Mouse (Mus musculus): ENCODE results near the gene Tma7. TPM values are rescaled to one million over a fixed set of nuclear protein-coding genes. Genes with fewer than 3 reads are reported as not detected.
A peak's percentile ranks its signal among the peaks of the same experiment; 100 is the strongest.

Tma7 gene
- 100 to 1,000 TPM; 311 to 321 TPM for total RNA-seq (2021)

- peak; percentile 68 for DNase-seq (ENCODE audit: extremely low spot score in 1 of 2, low spot score in 1 of 2)
These were observed at the start of gene Tma7, which contains the start of gene Ccdc51 for GRCm38 (mm10) chr9:109082124-109082800. Gene Tma7 (minus strand): TSS chr9:109082587. Gene Ccdc51 (plus strand): TSS chr9:109082493.

GRCm38 (mm10) chr9:109130076-109130475 is 47.7 kb upstream of the Tma7 start:
- no peak for DNase-seq (ENCODE audit: extremely low spot score in 1 of 2, low spot score in 1 of 2)

GRCm38 (mm10) chr9:109128211-109128610 is 45.8 kb upstream of the Tma7 start:
- DNase-seq (ENCODE audit: extremely low spot score in 1 of 2, low spot score in 1 of 2): peak in 1 of 2 experiments; percentile 64

GRCm38 (mm10) chr9:109127076-109127475 is 44.7 kb upstream of the Tma7 start:
- no peak for DNase-seq (ENCODE audit: extremely low spot score in 1 of 2, low spot score in 1 of 2)

GRCm38 (mm10) chr9:109125481-109125880 is 43.1 kb upstream of the Tma7 start:
- DNase-seq (ENCODE audit: extremely low spot score in 1 of 2, low spot score in 1 of 2): no peak

GRCm38 (mm10) chr9:109125043-109125442 is 42.7 kb upstream of the Tma7 start:
- no peak for DNase-seq (ENCODE audit: extremely low spot score in 1 of 2, low spot score in 1 of 2)

GRCm38 (mm10) chr9:109124164-109124563 is 41.8 kb upstream of the Tma7 start:
- no peak for DNase-seq (ENCODE audit: extremely low spot score in 1 of 2, low spot score in 1 of 2)

GRCm38 (mm10) chr9:109123266-109123665 is 40.9 kb upstream of the Tma7 start:
- DNase-seq (ENCODE audit: extremely low spot score in 1 of 2, low spot score in 1 of 2): no peak

- DNase-seq (ENCODE audit: extremely low spot score in 1 of 2, low spot score in 1 of 2): no peak
These were observed 40.2 kb upstream of the Tma7 start for GRCm38 (mm10) chr9:109122553-109123085.

- DNase-seq (ENCODE audit: extremely low spot score in 1 of 2, low spot score in 1 of 2): no peak
These were observed 38.6 kb upstream of the Tma7 start for GRCm38 (mm10) chr9:109120956-109121355.

GRCm38 (mm10) chr9:109119571-109119970 is 37.2 kb upstream of the Tma7 start:
- no peak for DNase-seq (ENCODE audit: extremely low spot score in 1 of 2, low spot score in 1 of 2)

GRCm38 (mm10) chr9:109118106-109118505 is 35.7 kb upstream of the Tma7 start:
- no peak for DNase-seq (ENCODE audit: extremely low spot score in 1 of 2, low spot score in 1 of 2)

- no peak for DNase-seq (ENCODE audit: extremely low spot score in 1 of 2, low spot score in 1 of 2)
These were observed 33.8 kb upstream of the Tma7 start for GRCm38 (mm10) chr9:109116205-109116604.

- DNase-seq (ENCODE audit: extremely low spot score in 1 of 2, low spot score in 1 of 2): no peak
These were observed 32.5 kb upstream of the Tma7 start for GRCm38 (mm10) chr9:109114871-109115270.

- no peak for DNase-seq (ENCODE audit: extremely low spot score in 1 of 2, low spot score in 1 of 2)
These were observed 31.9 kb upstream of the Tma7 start for GRCm38 (mm10) chr9:109114276-109114675.

- DNase-seq (ENCODE audit: extremely low spot score in 1 of 2, low spot score in 1 of 2): no peak
These were observed 30.9 kb upstream of the Tma7 start for GRCm38 (mm10) chr9:109113331-109113730.

GRCm38 (mm10) chr9:109111591-109111990 is 29.2 kb upstream of the Tma7 start:
- DNase-seq (ENCODE audit: extremely low spot score in 1 of 2, low spot score in 1 of 2): no peak

- DNase-seq (ENCODE audit: extremely low spot score in 1 of 2, low spot score in 1 of 2): no peak
These were observed 28.7 kb upstream of the Tma7 start for GRCm38 (mm10) chr9:109111101-109111500.

GRCm38 (mm10) chr9:109110240-109110639 is 27.9 kb upstream of the Tma7 start:
- no peak for DNase-seq (ENCODE audit: extremely low spot score in 1 of 2, low spot score in 1 of 2)

- no peak for DNase-seq (ENCODE audit: extremely low spot score in 1 of 2, low spot score in 1 of 2)
These were observed 25.0 kb upstream of the Tma7 start for GRCm38 (mm10) chr9:109107341-109107740.

- no peak for DNase-seq (ENCODE audit: extremely low spot score in 1 of 2, low spot score in 1 of 2)
These were observed 23.3 kb upstream of the Tma7 start for GRCm38 (mm10) chr9:109105648-109106047.

- peak in 1 of 2 experiments; percentile 21 for DNase-seq (ENCODE audit: extremely low spot score in 1 of 2, low spot score in 1 of 2)
These were observed 22.6 kb upstream of the Tma7 start for GRCm38 (mm10) chr9:109105011-109105410.
